ENCODE assay signal across 12 mouse cellular contexts in the genomic region with DNA sequence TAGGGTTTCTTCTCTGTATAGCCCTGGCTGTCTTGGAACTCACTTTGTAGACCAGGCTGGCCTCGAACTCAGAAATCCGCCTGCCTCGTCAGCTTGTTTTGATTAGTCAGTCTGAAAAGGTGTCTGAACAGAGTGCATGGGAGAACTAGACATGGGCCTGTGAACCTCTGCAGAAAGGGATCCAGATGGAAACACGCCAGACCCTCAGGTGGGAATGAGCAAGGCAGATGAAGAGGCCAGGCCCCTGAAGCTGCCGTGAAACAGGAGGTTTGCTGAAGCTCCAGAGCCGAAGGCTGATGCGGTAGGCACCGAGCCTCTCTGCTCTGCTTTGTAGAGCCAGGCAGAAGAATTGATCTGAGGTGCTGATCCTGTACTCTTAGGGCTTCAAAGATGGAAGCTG. TPM values are rescaled to one million over a fixed set of nuclear protein-coding genes. Genes with fewer than 3 reads are reported as not detected.
DNase-seq lines count a peak whose midpoint lies in the region; ATAC-seq lines count a peak whose summit lies in the region.
"Had no signal": no experiment of that assay in that cellular context is flagged by ENCODE, and none has a peak within 500 bp of the region (broad histone marks: within the 10 kb centered on the region; RNA-seq: fewer than 3 reads in every experiment).

No protein-coding gene starts in this region.

- ATAC-seq in intestine, embryonic 15.5 days, result no peak
- ATAC-seq in intestine, embryonic 16.5 days, result no peak
- no peak for ATAC-seq in embryonic facial prominence, embryonic 15.5 days (ENCODE audit: insufficient number of reproducible peaks, low FRiP score, low TSS enrichment, low read depth)
- ATAC-seq in hindbrain, embryonic 13.5 days (ENCODE audit: low FRiP score), result no peak
- no peak for ATAC-seq in midbrain, embryonic 15.5 days (replicated peaks)

- H3K27me3 ChIP-seq in intestine, embryonic 15.5 days (replicated peaks), result no peaks in the 10 kb centered on the region
- no peaks in the 10 kb centered on the region for H3K27me3 ChIP-seq in intestine, embryonic 16.5 days (replicated peaks; ENCODE audit: control insufficient read depth, insufficient read depth, low read length)
- H3K27me3 ChIP-seq in embryonic facial prominence, embryonic 15.5 days, result no peaks in the 10 kb centered on the region
- 0 out of 2 replicates have a peak, but pooled peaks cover 2% of the 10 kb centered on the region for H3K27me3 ChIP-seq in hindbrain, embryonic 13.5 days
- 0 out of 2 replicates have a peak, but pooled peaks cover 3% of the 10 kb centered on the region for H3K27me3 ChIP-seq in midbrain, embryonic 15.5 days (replicated peaks)
- H3K27me3 ChIP-seq: limb, embryonic 15.5 days had no signal

- H3K9me3 ChIP-seq in intestine, embryonic 15.5 days, result no peaks in the 10 kb centered on the region
- no peaks in the 10 kb centered on the region for H3K9me3 ChIP-seq in intestine, embryonic 16.5 days (ENCODE audit: control insufficient read depth, low read length)
- H3K9me3 ChIP-seq in embryonic facial prominence, embryonic 15.5 days (replicated peaks), result no peaks in the 10 kb centered on the region
- H3K9me3 ChIP-seq in hindbrain, embryonic 13.5 days, result no peaks in the 10 kb centered on the region
- H3K9me3 ChIP-seq in midbrain, embryonic 15.5 days, result no peaks in the 10 kb centered on the region
- H3K9me3 ChIP-seq: G1E; limb, embryonic 15.5 days had no signal

- 86% methylated on average over 8 of the region's 8 CpGs for WGBS in intestine, embryonic 15.5 days
- WGBS in intestine, embryonic 16.5 days, result 89% methylated on average over 8 of the region's 8 CpGs
- WGBS in embryonic facial prominence, embryonic 15.5 days, result 72% methylated on average over 8 of the region's 8 CpGs
- 92% methylated on average over 8 of the region's 8 CpGs for whole genome bisulfite sequencing in hindbrain, embryonic 13.5 days
- WGBS in midbrain, embryonic 15.5 days, result 81% methylated on average over 8 of the region's 8 CpGs

- peaks cover 19% of the 10 kb centered on the region for H3K36me3 ChIP-seq in intestine, embryonic 15.5 days
- peaks cover 13% of the 10 kb centered on the region for H3K36me3 ChIP-seq in intestine, embryonic 16.5 days (ENCODE audit: control insufficient read depth, insufficient read depth, low read length)
- H3K36me3 ChIP-seq in embryonic facial prominence, embryonic 15.5 days, result peaks cover 31% of the 10 kb centered on the region
- peaks cover 36% of the 10 kb centered on the region for H3K36me3 ChIP-seq in hindbrain, embryonic 13.5 days
- H3K36me3 ChIP-seq in midbrain, embryonic 15.5 days (replicated peaks), result peaks cover 7% of the 10 kb centered on the region; the same call in 1 of the 2 replicates

- DNase-seq in adrenal gland, postnatal 4 days (ENCODE audit: low spot score in 2 of 2), result no peak
- no peak for DNase-seq in urinary bladder, adult 18-20 months (ENCODE audit: low spot score in 2 of 2)
- no peak for DNase-seq in urinary bladder, postnatal 4 days (ENCODE audit: low spot score in 2 of 2)
- DNase-seq: thymus, postnatal 14 days had no signal

- H3K4me2 ChIP-seq in intestine, embryonic 15.5 days (replicated peaks), result no peak overlapping the region
- H3K4me2 ChIP-seq in intestine, embryonic 16.5 days (ENCODE audit: low read depth, low read length), result no peak overlapping the region
- H3K4me2 ChIP-seq in embryonic facial prominence, embryonic 15.5 days (replicated peaks), result no peak overlapping the region
- no peak overlapping the region for H3K4me2 ChIP-seq in hindbrain, embryonic 13.5 days
- H3K4me2 ChIP-seq in midbrain, embryonic 15.5 days, result no peak overlapping the region
- H3K4me2 ChIP-seq: limb, embryonic 15.5 days had no signal

- peaks cover 23% of the 10 kb centered on the region for H3K4me1 ChIP-seq in intestine, embryonic 15.5 days (replicated peaks)
- peaks cover 33% of the 10 kb centered on the region for H3K4me1 ChIP-seq in intestine, embryonic 16.5 days (ENCODE audit: control insufficient read depth, insufficient read depth, low read length)
- H3K4me1 ChIP-seq in embryonic facial prominence, embryonic 15.5 days, result peaks cover 60% of the 10 kb centered on the region
- H3K4me1 ChIP-seq in hindbrain, embryonic 13.5 days (replicated peaks), result peaks cover 53% of the 10 kb centered on the region
- H3K4me1 ChIP-seq in midbrain, embryonic 15.5 days, result peaks cover 46% of the 10 kb centered on the region

- 0 out of 2 replicates have a peak overlapping the region, but pooled peaks have one; percentile 15 for H3K9ac ChIP-seq in intestine, embryonic 15.5 days
- no peak overlapping the region for H3K9ac ChIP-seq in intestine, embryonic 16.5 days (ENCODE audit: low read depth, low read length)
- H3K9ac ChIP-seq in embryonic facial prominence, embryonic 15.5 days, result no peak overlapping the region
- peak overlapping the region; percentile 61 for H3K9ac ChIP-seq in hindbrain, embryonic 13.5 days
- no peak overlapping the region for H3K9ac ChIP-seq in midbrain, embryonic 15.5 days
- H3K9ac ChIP-seq: limb, embryonic 15.5 days had no signal

- H3K4me3 ChIP-seq in intestine, embryonic 15.5 days (replicated peaks), result no peak overlapping the region
- H3K4me3 ChIP-seq in intestine, embryonic 16.5 days (ENCODE audit: low read length), result no peak overlapping the region
- H3K4me3 ChIP-seq in embryonic facial prominence, embryonic 15.5 days (replicated peaks), result no peak overlapping the region
- H3K4me3 ChIP-seq in hindbrain, embryonic 13.5 days, result no peak overlapping the region
- H3K4me3 ChIP-seq in midbrain, embryonic 15.5 days, result no peak overlapping the region
- H3K4me3 ChIP-seq: limb, embryonic 15.5 days had no signal

- H3K27ac ChIP-seq in intestine, embryonic 15.5 days, result peak overlapping the region; percentile 34; the same call in 1 of the 2 replicates
- no peak overlapping the region for H3K27ac ChIP-seq in intestine, embryonic 16.5 days (ENCODE audit: low read length)
- 0 out of 2 replicates have a peak overlapping the region, but pooled peaks have one; percentile 22 for H3K27ac ChIP-seq in embryonic facial prominence, embryonic 15.5 days (replicated peaks)
- peak overlapping the region; percentile 81 for H3K27ac ChIP-seq in hindbrain, embryonic 13.5 days
- H3K27ac ChIP-seq in midbrain, embryonic 15.5 days, result peak overlapping the region; percentile 67

RNA-seq across cellular contexts. Expression of a gene that starts 2.0 kb away (rescaled TPM):
- 56.9 and 63.2 TPM in 2 replicates for polyA plus RNA-seq in intestine, embryonic 15.5 days (2015; fragmentation: Nextera tagmentation; extraction: Ambion mirVana)
- 33.6 and 34.7 TPM in 2 replicates for polyA plus RNA-seq in intestine, embryonic 16.5 days (2015; fragmentation: Nextera tagmentation; extraction: Ambion mirVana)
- polyA plus RNA-seq in embryonic facial prominence, embryonic 15.5 days (2015; fragmentation: Nextera tagmentation; extraction: Ambion mirVana), result 75.8 and 80.5 TPM in 2 replicates
- polyA plus RNA-seq in hindbrain, embryonic 13.5 days (2015; fragmentation: Nextera tagmentation; extraction: Ambion mirVana), result 23.4 and 24.1 TPM in 2 replicates
- polyA plus RNA-seq in midbrain, embryonic 15.5 days (2015; fragmentation: Nextera tagmentation; extraction: Ambion mirVana), result 25.2 and 28.6 TPM in 2 replicates
- 100 to 1,000 TPM; 107 to 119 TPM for total RNA-seq in adrenal gland, postnatal 4 days (2021)

RNA-seq across cellular contexts. Expression of a gene that starts 6.0 kb away (rescaled TPM):
- polyA plus RNA-seq in intestine, embryonic 15.5 days (2015; fragmentation: Nextera tagmentation; extraction: Ambion mirVana), result 73.8 and 76.7 TPM in 2 replicates
- 74.7 and 76.4 TPM in 2 replicates for polyA plus RNA-seq in intestine, embryonic 16.5 days (2015; fragmentation: Nextera tagmentation; extraction: Ambion mirVana)
- polyA plus RNA-seq in embryonic facial prominence, embryonic 15.5 days (2015; fragmentation: Nextera tagmentation; extraction: Ambion mirVana), result 73.1 and 77.3 TPM in 2 replicates
- 91.6 and 93.6 TPM in 2 replicates for polyA plus RNA-seq in hindbrain, embryonic 13.5 days (2015; fragmentation: Nextera tagmentation; extraction: Ambion mirVana)
- polyA plus RNA-seq in midbrain, embryonic 15.5 days (2015; fragmentation: Nextera tagmentation; extraction: Ambion mirVana), result 86.9 and 88.0 TPM in 2 replicates
- total RNA-seq in adrenal gland, postnatal 4 days (2021), result 10 to 100 TPM; 49.9 to 51.2 TPM

RNA-seq across cellular contexts. Expression of a gene that starts 6.8 kb away (rescaled TPM):
- 20.5 and 22.5 TPM in 2 replicates for polyA plus RNA-seq in intestine, embryonic 15.5 days (2015; fragmentation: Nextera tagmentation; extraction: Ambion mirVana)
- polyA plus RNA-seq in intestine, embryonic 16.5 days (2015; fragmentation: Nextera tagmentation; extraction: Ambion mirVana), result 19.8 and 21.0 TPM in 2 replicates
- polyA plus RNA-seq in embryonic facial prominence, embryonic 15.5 days (2015; fragmentation: Nextera tagmentation; extraction: Ambion mirVana), result 20.2 and 22.1 TPM in 2 replicates
- polyA plus RNA-seq in hindbrain, embryonic 13.5 days (2015; fragmentation: Nextera tagmentation; extraction: Ambion mirVana), result 16.0 and 17.0 TPM in 2 replicates
- 15.9 and 17.2 TPM in 2 replicates for polyA plus RNA-seq in midbrain, embryonic 15.5 days (2015; fragmentation: Nextera tagmentation; extraction: Ambion mirVana)
- total RNA-seq in adrenal gland, postnatal 4 days (2021), result 10 to 100 TPM; 30.5 to 33.0 TPM

RNA-seq across cellular contexts. Expression of a gene that starts 23.3 kb away (rescaled TPM):
- polyA plus RNA-seq in intestine, embryonic 15.5 days (2015; fragmentation: Nextera tagmentation; extraction: Ambion mirVana), result 13.7 and 16.2 TPM in 2 replicates
- polyA plus RNA-seq in intestine, embryonic 16.5 days (2015; fragmentation: Nextera tagmentation; extraction: Ambion mirVana), result 19.0 and 21.1 TPM in 2 replicates
- 4.8 and 5.9 TPM in 2 replicates for polyA plus RNA-seq in embryonic facial prominence, embryonic 15.5 days (2015; fragmentation: Nextera tagmentation; extraction: Ambion mirVana)
- polyA plus RNA-seq in hindbrain, embryonic 13.5 days (2015; fragmentation: Nextera tagmentation; extraction: Ambion mirVana), result 19.2 and 19.9 TPM in 2 replicates
- polyA plus RNA-seq in midbrain, embryonic 15.5 days (2015; fragmentation: Nextera tagmentation; extraction: Ambion mirVana), result 17.1 and 20.4 TPM in 2 replicates
- total RNA-seq in adrenal gland, postnatal 4 days (2021), result 10 to 100 TPM; 15.5 to 26.5 TPM
- total RNA-seq: granulocyte monocyte progenitor cell, adult 5-6 weeks had no signal

RNA-seq across cellular contexts. Expression of a gene that starts 33.3 kb away (rescaled TPM):
- 0.40 and 0.43 TPM in 2 replicates for polyA plus RNA-seq in intestine, embryonic 15.5 days (2015; fragmentation: Nextera tagmentation; extraction: Ambion mirVana)
- 0.43 and 0.49 TPM in 2 replicates for polyA plus RNA-seq in intestine, embryonic 16.5 days (2015; fragmentation: Nextera tagmentation; extraction: Ambion mirVana)
- polyA plus RNA-seq in embryonic facial prominence, embryonic 15.5 days (2015; fragmentation: Nextera tagmentation; extraction: Ambion mirVana), result 0.68 and 0.75 TPM in 2 replicates
- polyA plus RNA-seq in hindbrain, embryonic 13.5 days (2015; fragmentation: Nextera tagmentation; extraction: Ambion mirVana), result 1.4 and 1.5 TPM in 2 replicates
- 3.2 and 4.1 TPM in 2 replicates for polyA plus RNA-seq in midbrain, embryonic 15.5 days (2015; fragmentation: Nextera tagmentation; extraction: Ambion mirVana)
- total RNA-seq in adrenal gland, postnatal 4 days (2021), result under 1 TPM; 0.25 to 0.34 TPM

Comparison
In these comparisons a context has a peak if more than half of its experiments do, and no peak if none do; other contexts are left out.
1. H3K9ac ChIP-seq: peak in intestine, embryonic 15.5 days (single experiment) and hindbrain, embryonic 13.5 days (single experiment); none in intestine, embryonic 16.5 days (single experiment), embryonic facial prominence, embryonic 15.5 days (single experiment) and midbrain, embryonic 15.5 days (single experiment).